Mouse (Mus musculus) heart, adult 2 months (tissue): ENCODE data around the gene Hoxc11. TPM values are rescaled to one million over a fixed set of nuclear protein-coding genes. Genes with fewer than 3 reads are reported as not detected.

Experiments used
- DNase-seq, 2 experiments: peaks; one replicate each; pipeline ENCODE4 v3.0.0; 2021
- H3K27ac ChIP-seq: fragments of 200-600 bp; 2 replicates; pipeline ENCODE4 v1.8.1; 2022
- H3K27me3 ChIP-seq: fragments of 200-500 bp; 2 replicates; pipeline ENCODE4 v1.6.1; 2012; ENCODE audit warnings: mild to moderate bottlenecking, low read length, inconsistent platforms, mixed read lengths; ENCODE audit not compliant: control insufficient read depth, insufficient read depth
- H3K36me3 ChIP-seq: fragments of 200-500 bp; 2 replicates; pipeline ENCODE4 v1.6.1; 2012; ENCODE audit warnings: low read length, inconsistent platforms; ENCODE audit not compliant: control insufficient read depth, insufficient read depth
- H3K4me1 ChIP-seq: fragments of 200-500 bp; 2 replicates; pipeline ENCODE4 v1.6.1; 2011; ENCODE audit warnings: low read length; ENCODE audit not compliant: control insufficient read depth, insufficient read depth
- H3K4me3 ChIP-seq: fragments of 200-600 bp; 2 replicates; pipeline ENCODE4 v1.8.1; 2022
- H3K79me2 ChIP-seq: fragments of 200-500 bp; replicated peaks from 2 replicates; pipeline ENCODE4 v1.6.1; 2012; ENCODE audit warnings: mild to moderate bottlenecking, inconsistent platforms, low read length, moderate library complexity, mixed read lengths; ENCODE audit not compliant: control insufficient read depth, insufficient read depth
- H3K9ac ChIP-seq: fragments of 200-500 bp; 2 replicates; pipeline ENCODE4 v1.6.1; 2012; ENCODE audit warnings: low read depth, mild to moderate bottlenecking, control low read depth, inconsistent platforms, low read length, mixed read lengths
- CTCF ChIP-seq: fragments of 200-600 bp; IDR thresholded peaks from 2 replicates; pipeline ENCODE4 v1.8.1; 2022; ENCODE audit warnings: antibody characterized with exemption, mild to moderate bottlenecking, moderate library complexity
- EP300 ChIP-seq: fragments of 200-500 bp; IDR thresholded peaks from 2 replicates; pipeline ENCODE4 v1.6.1; 2011; ENCODE audit warnings: low read depth, low read length, control low read depth; ENCODE audit not compliant: insufficient read depth
- POLR2A ChIP-seq: fragments of 200-500 bp; IDR thresholded peaks from 2 replicates; pipeline ENCODE4 v1.6.1; 2011; ENCODE audit warnings: mild to moderate bottlenecking, low read depth, low read length, control low read depth; ENCODE audit not compliant: insufficient read depth
- WGBS: fragments of 180-500 bp; shearing (Covaris S2); methylation state at CpG from one replicate; pipeline ENCODE4 v1.1.7; 2018; 5-methylcytosine and 5-hydroxymethylcytosine counted together
- intact Hi-C: fragments of 180-260 bp; cut with DNase I; formaldehyde crosslinking; loops from one replicate; pipeline ENCODE4 v1.15.1; 2025
- polyA plus RNA-seq: library from polyadenylated mRNA; depleted of rRNA; stranded (reverse); fragments of >200 nt; gene quantifications from 2 replicates; pipeline ENCODE4 v1.2.3, GENCODE M21; 2012
- total RNA-seq, 2 experiments: library from RNA; stranded (reverse); gene quantifications; 2 replicates each; pipeline ENCODE4 v1.2.3; 2021

The Hoxc11 gene
- total and polyA plus RNA-seq, 3 experiments: not detected

DNA sequence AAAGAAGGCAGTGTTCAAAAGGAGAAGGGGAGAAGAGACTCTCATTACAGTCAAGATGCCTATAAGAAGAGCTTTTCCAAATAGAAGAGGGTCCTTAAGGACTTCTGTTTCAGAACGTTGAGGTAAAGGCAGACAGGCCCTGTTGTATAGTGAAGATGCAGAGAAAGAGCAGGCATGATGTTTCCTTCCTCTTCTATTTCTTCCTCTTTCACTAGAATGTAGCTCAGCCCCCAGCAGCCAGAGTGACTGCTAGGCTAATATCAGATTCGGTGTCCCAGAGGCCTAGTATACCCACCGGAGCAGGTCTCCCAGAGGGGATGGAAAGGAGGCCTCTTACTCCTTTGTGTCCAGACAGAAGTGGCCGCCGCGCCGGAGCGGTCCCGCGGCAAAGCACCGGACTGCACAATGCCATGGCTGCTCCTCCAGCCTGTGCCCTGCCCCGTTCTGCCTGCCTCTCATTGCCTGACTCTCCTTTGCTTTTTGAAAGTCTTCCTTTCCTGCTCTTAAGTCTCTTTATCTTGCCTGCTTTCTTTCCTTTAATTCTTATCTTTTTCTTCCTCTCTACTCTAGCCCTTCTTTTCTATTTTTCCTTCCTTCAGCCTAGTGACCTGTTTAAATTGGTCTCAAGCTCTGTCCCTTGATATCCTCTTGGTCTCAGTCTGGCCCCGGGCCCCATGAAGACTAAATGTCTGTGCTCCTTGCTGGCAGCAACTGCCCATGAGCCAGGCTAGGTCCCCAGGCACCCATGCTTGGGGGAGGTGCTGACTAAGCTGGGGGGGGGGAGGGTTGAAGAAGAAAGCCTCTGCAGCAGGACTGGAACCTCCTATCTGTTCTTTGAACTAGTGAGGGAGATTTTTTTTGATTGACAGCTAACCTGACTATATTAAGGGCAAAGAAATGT lies 24.6 kb downstream of the Hoxc11 start:
- H3K9ac ChIP-seq: no peak overlapping the region
- H3K27ac ChIP-seq: no peak overlapping the region
- intact Hi-C loops: no loop called here
- no peaks in the 10 kb centered on the region for H3K79me2 ChIP-seq
- no peak for TF ChIP-seq POLR2A
- TF ChIP-seq EP300: no peak
- TF ChIP-seq CTCF: no peak
- no peak overlapping the region for H3K4me3 ChIP-seq
- H3K4me1 ChIP-seq: no peaks in the 10 kb centered on the region
- no peaks in the 10 kb centered on the region for H3K36me3 ChIP-seq
- 26% methylated on average over 13 of the region's 13 CpGs for WGBS
- peaks cover 32% of the 10 kb centered on the region for H3K27me3 ChIP-seq
- DNase-seq: no peak

DNA sequence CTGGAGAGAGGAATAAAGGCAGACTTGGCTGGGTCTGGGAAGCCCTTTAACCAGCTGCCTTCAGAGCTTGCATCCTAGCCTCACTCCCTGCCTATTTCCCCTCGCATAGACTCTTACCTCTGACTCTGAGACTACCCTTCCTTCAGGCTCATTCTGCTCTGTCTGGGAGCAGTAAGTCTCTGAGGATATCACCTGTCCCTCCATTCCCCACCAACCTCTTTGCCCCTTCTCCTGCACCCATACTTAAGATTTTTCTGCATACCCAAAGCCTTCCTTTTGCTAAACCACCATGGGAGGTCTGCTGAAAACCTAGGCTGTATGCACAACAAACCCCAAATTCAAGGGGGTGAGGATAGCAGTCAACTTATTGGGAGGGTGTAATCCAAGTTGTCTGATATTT lies 25.7 kb downstream of the Hoxc11 start:
- WGBS: 5% methylated on average over 1 of the region's 1 CpGs
- intact Hi-C loops: loop anchor here (10.0 kb wide), 1 partner anchor 325 kb away; no protein-coding TSS in a partner anchor
- DNase-seq: no peak
- no peaks in the 10 kb centered on the region for H3K79me2 ChIP-seq
- peaks cover 30% of the 10 kb centered on the region for H3K27me3 ChIP-seq
- H3K36me3 ChIP-seq: no peaks in the 10 kb centered on the region
- H3K9ac ChIP-seq: no peak overlapping the region
- H3K4me3 ChIP-seq: no peak overlapping the region
- no peaks in the 10 kb centered on the region for H3K4me1 ChIP-seq
- H3K27ac ChIP-seq: no peak overlapping the region
- TF ChIP-seq EP300: no peak
- no peak for TF ChIP-seq CTCF
- no peak for TF ChIP-seq POLR2A

DNA sequence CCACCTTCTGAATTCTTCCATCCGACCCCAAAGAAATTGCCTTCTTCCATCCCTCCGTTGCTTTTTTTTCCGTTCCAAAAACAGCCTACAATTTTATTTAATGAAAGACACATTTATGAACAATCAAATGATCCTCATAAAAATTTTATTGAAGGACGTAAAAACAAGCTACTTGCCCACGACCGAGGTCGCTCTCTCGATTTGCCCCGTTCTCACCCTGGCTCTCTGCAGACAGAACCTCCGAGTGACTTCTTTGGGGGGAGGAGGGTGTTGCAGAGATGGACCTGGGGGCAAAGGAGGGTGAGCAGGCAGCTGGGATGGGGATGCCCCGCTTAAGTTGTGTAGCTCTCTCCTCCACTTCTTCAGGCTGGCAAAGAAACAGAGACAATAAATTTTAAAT lies 26.1 kb downstream of the Hoxc11 start:
- H3K4me1 ChIP-seq: no peaks in the 10 kb centered on the region
- DNase-seq: no peak
- no peak overlapping the region for H3K9ac ChIP-seq
- intact Hi-C loops: loop anchor here (10.0 kb wide), 1 partner anchor 324 kb away; no protein-coding TSS in a partner anchor
- no peak overlapping the region for H3K4me3 ChIP-seq
- peaks cover 30% of the 10 kb centered on the region for H3K27me3 ChIP-seq
- 5% methylated on average over 11 of the region's 11 CpGs for WGBS
- H3K27ac ChIP-seq: no peak overlapping the region
- H3K79me2 ChIP-seq: no peaks in the 10 kb centered on the region
- TF ChIP-seq POLR2A: no peak
- no peak for TF ChIP-seq CTCF
- no peak for TF ChIP-seq EP300
- no peaks in the 10 kb centered on the region for H3K36me3 ChIP-seq

DNA sequence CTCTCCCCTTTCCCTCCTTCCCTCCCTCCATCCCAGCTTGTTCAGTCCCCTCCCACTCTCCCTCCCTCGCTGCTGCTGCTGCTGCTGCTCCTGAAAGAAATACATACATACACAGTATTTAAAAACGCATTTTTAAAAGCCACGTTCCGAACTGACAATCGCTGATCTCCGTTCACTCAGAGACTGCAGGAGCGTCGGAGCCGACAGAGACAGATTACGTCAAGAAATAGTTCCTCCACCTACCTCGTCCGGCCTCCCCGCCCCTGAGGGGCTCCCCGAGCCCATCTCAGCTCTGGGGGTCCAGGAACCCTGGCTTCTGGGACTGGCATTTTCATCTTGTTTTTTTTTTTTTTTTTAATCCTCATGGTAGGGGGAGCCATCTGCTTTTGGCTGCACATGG lies 26.7 kb downstream of the Hoxc11 start:
- Histone ChIP-seq H3K4me1 (no peaks in the 10 kb centered on the region), H3K36me3 (no peaks in the 10 kb centered on the region), H3K4me3 (no peak overlapping the region), H3K9ac (no peak overlapping the region), H3K79me2 (no peaks in the 10 kb centered on the region), H3K27ac (no peak overlapping the region), H3K27me3 (peaks cover 27% of the 10 kb centered on the region)
- 3% methylated on average over 14 of the region's 14 CpGs for WGBS
- intact Hi-C loops: loop anchor here (10.0 kb wide), 1 partner anchor 324 kb away; no protein-coding TSS in a partner anchor
- TF ChIP-seq EP300 (no peak), CTCF (no peak), POLR2A (no peak)
- no peak for DNase-seq

DNA sequence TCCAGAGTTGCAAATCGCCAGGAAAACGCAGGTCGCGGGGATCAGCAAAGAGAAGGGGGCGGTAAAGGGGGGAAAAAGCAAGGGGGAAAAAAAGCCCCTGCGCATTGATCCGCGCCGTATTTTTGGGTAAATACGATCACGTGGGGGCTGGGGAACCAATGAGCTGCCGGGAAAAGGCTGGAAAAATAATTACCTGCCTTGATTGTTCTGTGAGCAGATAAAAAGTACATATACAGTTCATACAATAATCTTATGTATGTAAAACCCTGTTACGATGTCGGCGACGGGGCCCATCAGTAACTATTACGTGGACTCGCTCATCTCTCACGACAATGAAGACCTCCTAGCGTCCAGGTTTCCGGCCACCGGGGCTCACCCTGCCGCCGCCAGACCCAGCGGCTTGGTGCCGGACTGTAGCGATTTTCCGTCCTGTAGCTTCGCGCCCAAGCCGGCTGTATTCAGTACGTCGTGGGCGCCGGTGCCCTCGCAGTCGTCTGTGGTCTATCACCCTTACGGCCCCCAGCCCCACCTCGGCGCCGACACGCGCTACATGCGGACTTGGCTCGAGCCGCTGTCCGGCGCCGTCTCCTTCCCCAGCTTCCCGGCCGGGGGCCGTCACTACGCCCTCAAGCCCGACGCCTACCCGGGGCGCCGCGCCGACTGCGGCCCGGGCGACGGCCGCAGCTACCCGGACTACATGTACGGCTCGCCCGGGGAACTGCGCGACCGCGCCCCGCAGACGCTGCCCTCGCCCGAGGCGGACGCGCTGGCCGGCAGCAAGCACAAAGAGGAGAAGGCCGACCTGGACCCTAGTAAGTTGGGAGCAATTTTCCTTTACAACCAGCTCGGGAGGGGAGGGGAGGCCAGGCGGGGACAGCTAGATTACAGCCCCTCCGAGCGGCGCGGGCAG lies 27.4 kb downstream of the Hoxc11 start:
- 2% methylated on average over 88 of the region's 88 CpGs for WGBS
- H3K4me1 ChIP-seq: no peaks in the 10 kb centered on the region
- no peaks in the 10 kb centered on the region for H3K36me3 ChIP-seq
- intact Hi-C loops: loop anchor here (10.0 kb wide), 1 partner anchor 323 kb away; no protein-coding TSS in a partner anchor
- TF ChIP-seq POLR2A (no peak), EP300 (no peak), CTCF (no peak)
- H3K27me3 ChIP-seq: peaks cover 25% of the 10 kb centered on the region
- H3K27ac ChIP-seq: no peak overlapping the region
- DNase-seq: peak in 1 of 2 experiments; percentile 46
- H3K4me3 ChIP-seq: peak overlapping the region; percentile 9; the same call in 1 of the 2 replicates
- H3K79me2 ChIP-seq: no peaks in the 10 kb centered on the region
- no peak overlapping the region for H3K9ac ChIP-seq
